Mouse (Mus musculus) erythroid progenitor cell, adult 5-6 weeks (primary cell): ENCODE measurements around the gene BC030867. TPM values are rescaled to one million over a fixed set of nuclear protein-coding genes. Genes with fewer than 3 reads are reported as not detected.
A peak's percentile ranks its signal among the peaks of the same experiment; 100 is the strongest.

Source experiments
- ATAC-seq: replicated peaks from 2 replicates; pipeline ENCODE4 v1.8.0; 2016; ENCODE audit warnings: moderate number of reproducible peaks, mild to moderate bottlenecking, moderate TSS enrichment, inconsistent platforms; ENCODE audit not compliant: poor library complexity, low FRiP score, severe bottlenecking
- total RNA-seq, 2 experiments: library from RNA; stranded (forward) in 1 of 2; stranded (reverse) in 1 of 2; fragments of 150-400 nt in 1 of 2; fragments of 186-747, 209-891 nt in 1 of 2; gene quantifications; 2 replicates each; pipeline versions ENCODE4 v1.2.3 to v1.2.4; 2015 to 2017; ENCODE audit warnings: low replicate concordance in 2 of 2

The BC030867 gene
- total RNA-seq (2015; ENCODE audit: low replicate concordance) = 26.7 and 30.2 TPM in 2 replicates
- total RNA-seq (2017; ENCODE audit: low replicate concordance) = 14.4 and 14.5 TPM in 2 replicates

DNA sequence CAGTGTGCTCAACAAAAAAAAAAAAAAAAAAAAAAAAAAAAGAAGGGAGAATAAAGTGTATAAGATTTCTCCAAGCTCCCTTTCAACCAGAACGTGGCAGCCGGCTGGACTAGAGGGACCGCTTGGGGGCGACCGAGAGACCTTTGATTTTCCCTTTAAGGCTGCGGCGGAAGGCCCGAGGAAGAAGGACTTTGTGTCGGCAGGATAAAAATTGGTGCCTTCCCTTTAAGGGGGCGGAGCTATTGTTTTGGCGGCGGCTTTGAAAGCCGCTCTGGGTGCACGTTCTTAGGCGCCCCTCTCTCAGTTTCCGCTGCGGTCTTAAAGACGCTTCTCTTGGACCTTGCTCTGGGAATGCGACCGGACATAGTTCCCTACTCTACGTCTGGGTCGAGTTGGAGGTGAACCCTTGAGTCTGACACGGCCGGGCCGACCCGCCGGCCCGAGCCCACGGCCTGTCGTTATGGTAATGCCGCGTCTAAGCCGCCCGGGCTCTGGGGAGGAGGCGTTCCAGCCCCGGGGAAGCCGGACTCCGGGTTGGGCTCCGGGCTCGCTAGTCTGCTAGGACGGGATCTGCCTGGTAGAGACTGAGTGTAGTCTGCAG is at the start of gene BC030867:
BC030867 (plus strand) TSS at position 253 of the 601 bp plus-strand sequence.
- peak; percentile 91 for ATAC-seq

- no peak for ATAC-seq
These were observed 48.8 kb upstream of the BC030867 start for GRCm38 (mm10) chr11:102199856-102200255.

DNA sequence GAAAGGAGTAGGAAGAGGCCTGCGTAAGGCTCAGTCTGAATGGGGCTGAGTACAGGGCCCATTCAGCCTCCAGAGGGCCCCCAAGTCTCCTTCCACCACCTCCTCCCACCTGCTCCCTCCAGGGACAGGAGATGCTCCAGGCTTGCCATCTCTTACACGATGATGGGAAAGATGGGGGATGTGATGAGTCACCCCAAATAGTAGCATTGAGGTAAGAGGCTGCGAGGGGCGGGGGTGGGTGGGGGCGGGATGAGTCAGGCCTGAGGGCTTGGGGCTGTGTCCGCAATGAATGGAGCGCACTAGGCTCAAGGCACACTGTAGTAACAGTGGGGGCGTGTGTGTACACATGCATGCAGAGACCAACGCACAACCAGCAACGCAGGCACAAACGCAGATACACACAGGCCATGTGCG is 47.3 kb upstream of the BC030867 start:
- ATAC-seq = no peak

DNA sequence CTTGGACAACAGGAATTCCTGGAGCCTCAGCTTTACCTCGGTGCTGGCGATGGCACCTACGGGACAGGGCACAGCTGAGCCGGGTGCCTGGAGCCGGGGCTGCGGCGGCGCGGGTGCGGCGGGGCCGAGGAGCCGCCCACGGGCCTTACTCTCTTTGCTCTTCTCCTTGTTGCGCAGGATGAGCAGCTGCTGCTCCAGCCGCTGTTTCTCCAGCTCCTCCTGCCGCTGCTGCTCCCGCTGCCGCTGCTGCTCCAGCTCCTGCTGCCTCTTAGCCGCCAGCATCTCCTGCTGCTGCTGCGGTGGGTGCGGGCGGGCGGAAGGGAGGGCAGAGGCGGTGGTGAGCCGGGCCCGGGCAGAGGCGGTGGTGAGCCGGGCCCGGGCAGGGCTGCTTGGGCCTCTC is 42.2 kb upstream of the BC030867 start:
- ATAC-seq = no peak

GRCm38 (mm10) chr11:102207825-102208777 is 40.6 kb upstream of the BC030867 start:
- ATAC-seq = no peak

- ATAC-seq = no peak
These were observed 39.8 kb upstream of the BC030867 start for GRCm38 (mm10) chr11:102208846-102209245.

- peak; percentile 50; the same call in 1 of the 2 replicates for ATAC-seq
These were observed 38.9 kb upstream of the BC030867 start for GRCm38 (mm10) chr11:102209742-102210141.

- ATAC-seq = no peak
These were observed 38.5 kb upstream of the BC030867 start for GRCm38 (mm10) chr11:102210185-102210584.

DNA sequence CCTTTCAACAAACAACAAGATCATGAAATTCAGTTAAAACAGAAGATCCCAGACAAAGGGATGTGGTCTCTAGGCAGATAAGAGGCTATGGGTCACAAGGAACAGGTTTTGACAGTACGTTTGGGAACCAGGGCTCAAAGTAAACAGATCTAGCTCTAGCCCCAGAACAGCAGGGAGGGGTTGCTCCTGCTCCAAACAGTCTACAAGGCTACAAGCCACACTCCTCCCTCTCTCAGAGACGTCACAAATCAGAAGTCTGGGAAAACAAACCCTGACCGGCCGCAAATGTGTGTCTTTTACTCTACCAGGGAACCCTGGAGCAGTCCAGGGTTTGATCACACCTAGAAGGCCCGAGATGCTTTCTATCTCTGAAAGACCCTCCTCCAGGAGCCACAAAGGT is 37.7 kb upstream of the BC030867 start:
- ATAC-seq = no peak

- ATAC-seq = no peak
These were observed 36.7 kb upstream of the BC030867 start for GRCm38 (mm10) chr11:102211936-102212341.

- no peak for ATAC-seq
These were observed 34.1 kb upstream of the BC030867 start for GRCm38 (mm10) chr11:102214430-102215156.

GRCm38 (mm10) chr11:102215511-102215910 is 33.2 kb upstream of the BC030867 start:
- ATAC-seq = no peak

GRCm38 (mm10) chr11:102216056-102216885 is 32.4 kb upstream of the BC030867 start:
- no peak for ATAC-seq

GRCm38 (mm10) chr11:102216886-102217240 is 31.8 kb upstream of the BC030867 start:
- no peak for ATAC-seq

DNA sequence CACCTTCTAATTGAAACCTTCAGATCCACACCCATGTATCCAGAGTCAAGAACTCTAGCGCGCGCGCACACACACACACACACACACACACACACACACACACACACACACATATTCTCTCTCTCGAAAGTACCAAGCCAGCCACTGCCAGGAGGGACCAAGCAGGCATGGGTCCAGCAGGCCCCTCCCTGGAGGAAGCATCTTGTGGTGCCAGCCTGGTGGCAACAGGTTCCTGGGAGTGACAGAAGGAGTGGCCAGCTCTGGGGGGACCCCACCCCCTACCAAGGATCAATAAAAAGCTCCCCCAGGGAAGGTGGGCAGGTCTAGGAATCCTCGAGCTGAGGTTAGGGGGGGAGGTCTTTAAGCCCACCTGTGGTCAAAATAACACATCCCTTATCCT is 31.3 kb upstream of the BC030867 start:
- no peak for ATAC-seq

DNA sequence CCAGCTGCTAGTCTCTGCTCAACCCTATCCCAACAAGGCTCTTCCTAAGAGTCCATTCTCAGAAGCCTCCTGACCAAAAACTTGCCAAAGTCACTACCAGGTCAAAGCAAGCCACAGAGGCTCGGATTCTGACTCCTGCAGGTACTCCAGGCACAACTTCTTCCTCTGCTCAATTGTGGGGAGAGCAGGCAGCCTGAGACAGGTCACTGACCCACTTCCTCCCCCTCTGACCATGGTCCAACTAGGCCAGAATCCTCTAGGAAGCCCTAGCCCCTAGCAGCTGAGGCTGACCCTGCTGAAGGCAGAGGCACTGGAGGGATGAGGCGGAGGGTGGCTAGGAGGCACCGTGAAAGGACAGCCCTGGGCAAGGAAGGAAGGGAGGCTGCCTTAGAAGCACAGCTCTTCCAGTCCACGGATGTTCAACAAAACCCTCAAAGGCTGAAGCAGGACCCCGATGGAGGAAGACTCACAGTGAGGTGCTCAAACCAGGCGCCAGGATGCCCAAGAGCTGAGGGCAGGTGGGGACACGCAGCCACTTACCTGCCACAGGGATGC is 30.7 kb upstream of the BC030867 start:
- no peak for ATAC-seq

GRCm38 (mm10) chr11:102218783-102219182 is 29.9 kb upstream of the BC030867 start:
- ATAC-seq = peak; percentile 54

- no peak for ATAC-seq
These were observed 29.3 kb upstream of the BC030867 start for GRCm38 (mm10) chr11:102219247-102219993.

- no peak for ATAC-seq
These were observed 28.7 kb upstream of the BC030867 start for GRCm38 (mm10) chr11:102219994-102220346.
